Mouse (Mus musculus): ENCODE data around the gene Atp2c2. TPM values are rescaled to one million over a fixed set of nuclear protein-coding genes. Genes with fewer than 3 reads are reported as not detected.
A peak's percentile ranks its signal among the peaks of the same experiment; 100 is the strongest.

Gene Atp2c2
- polyA plus RNA-seq, 1 experiment from 2014 or later: 10.8 TPM

GRCm38 (mm10) chr8:119791804-119792704 lies 92.2 kb downstream of the Atp2c2 start:
- no peaks in the 10 kb centered on the region for H3K36me3 ChIP-seq (ENCODE audit: control insufficient read depth, insufficient read depth, low read length)
- 35% methylated on average over 16 of the region's 16 CpGs for WGBS
- H3K27ac ChIP-seq (ENCODE audit: low read length): peak overlapping the region; percentile 92
- H3K9ac ChIP-seq (ENCODE audit: low read length): peak overlapping the region; percentile 54
- no peak overlapping the region for H3K4me3 ChIP-seq (replicated peaks; ENCODE audit: low read length)
- H3K27me3 ChIP-seq (ENCODE audit: control insufficient read depth, insufficient read depth, low read length): no peaks in the 10 kb centered on the region
- no peak overlapping the region for H3K4me2 ChIP-seq (ENCODE audit: low read depth, low read length)
- no peaks in the 10 kb centered on the region for H3K9me3 ChIP-seq (replicated peaks; ENCODE audit: control insufficient read depth, low read length)
- peak; percentile 52; the same call in 1 of the 2 replicates for ATAC-seq (ENCODE audit: insufficient read depth, low FRiP score)
- H3K4me1 ChIP-seq (ENCODE audit: control insufficient read depth, insufficient read depth, low read length): peaks cover 10% of the 10 kb centered on the region

GRCm38 (mm10) chr8:119794689-119795088 lies 94.9 kb downstream of the Atp2c2 start:
- WGBS: 55% methylated on average over 7 of the region's 7 CpGs

GRCm38 (mm10) chr8:119795651-119796050 lies 95.8 kb downstream of the Atp2c2 start:
- Histone ChIP-seq H3K36me3 (ENCODE audit: control insufficient read depth, insufficient read depth, low read length) (no peaks in the 10 kb centered on the region), H3K27me3 (ENCODE audit: control insufficient read depth, insufficient read depth, low read length) (no peaks in the 10 kb centered on the region), H3K4me3 (replicated peaks; ENCODE audit: low read length) (no peak overlapping the region), H3K27ac (ENCODE audit: low read length) (no peak overlapping the region), H3K4me1 (ENCODE audit: control insufficient read depth, insufficient read depth, low read length) (peaks cover 16% of the 10 kb centered on the region), H3K9ac (ENCODE audit: low read length) (no peak overlapping the region), H3K4me2 (ENCODE audit: low read depth, low read length) (no peak overlapping the region), H3K9me3 (replicated peaks; ENCODE audit: control insufficient read depth, low read length) (no peaks in the 10 kb centered on the region)
- no peak for ATAC-seq (ENCODE audit: insufficient read depth, low FRiP score)
- 66% methylated on average over 3 of the region's 3 CpGs for WGBS

More at GRCm38 (mm10) chr8:119794689-119795088, 94.9 kb downstream of the Atp2c2 start:
- no peak overlapping the region for H3K27ac ChIP-seq (ENCODE audit: low read length)
- no peak for ATAC-seq (ENCODE audit: insufficient read depth, low FRiP score)
- no peaks in the 10 kb centered on the region for H3K36me3 ChIP-seq (ENCODE audit: control insufficient read depth, insufficient read depth, low read length)
- H3K4me3 ChIP-seq (replicated peaks; ENCODE audit: low read length): no peak overlapping the region
- H3K4me2 ChIP-seq (ENCODE audit: low read depth, low read length): no peak overlapping the region
- H3K27me3 ChIP-seq (ENCODE audit: control insufficient read depth, insufficient read depth, low read length): no peaks in the 10 kb centered on the region
- no peak overlapping the region for H3K9ac ChIP-seq (ENCODE audit: low read length)
- H3K9me3 ChIP-seq (replicated peaks; ENCODE audit: control insufficient read depth, low read length): no peaks in the 10 kb centered on the region
- peaks cover 16% of the 10 kb centered on the region for H3K4me1 ChIP-seq (ENCODE audit: control insufficient read depth, insufficient read depth, low read length)

GRCm38 (mm10) chr8:119798170-119798964 lies 98.6 kb downstream of the Atp2c2 start:
- ATAC-seq (ENCODE audit: insufficient read depth, low FRiP score): peak; percentile 71
- Histone ChIP-seq H3K9me3 (replicated peaks; ENCODE audit: control insufficient read depth, low read length) (no peaks in the 10 kb centered on the region), H3K4me1 (ENCODE audit: control insufficient read depth, insufficient read depth, low read length) (peaks cover 7% of the 10 kb centered on the region), H3K4me2 (ENCODE audit: low read depth, low read length) (peak overlapping the region; percentile 36; the same call in 1 of the 2 replicates), H3K36me3 (ENCODE audit: control insufficient read depth, insufficient read depth, low read length) (no peaks in the 10 kb centered on the region), H3K27ac (ENCODE audit: low read length) (peak overlapping the region; percentile 66; the same call in 1 of the 2 replicates), H3K9ac (ENCODE audit: low read length) (peak overlapping the region; percentile 32), H3K4me3 (replicated peaks; ENCODE audit: low read length) (peak overlapping the region; percentile 21), H3K27me3 (ENCODE audit: control insufficient read depth, insufficient read depth, low read length) (no peaks in the 10 kb centered on the region)
- 9% methylated on average over 15 of the region's 15 CpGs for WGBS

- peaks cover 7% of the 10 kb centered on the region for H3K4me1 ChIP-seq (ENCODE audit: control insufficient read depth, insufficient read depth, low read length)
- ATAC-seq (ENCODE audit: insufficient read depth, low FRiP score): no peak
- peak overlapping the region; percentile 32; the same call in 1 of the 2 replicates for H3K9ac ChIP-seq (ENCODE audit: low read length)
- peak overlapping the region; percentile 36; the same call in 1 of the 2 replicates for H3K4me2 ChIP-seq (ENCODE audit: low read depth, low read length)
- 61% methylated on average over 2 of the region's 2 CpGs for WGBS
- no peaks in the 10 kb centered on the region for H3K9me3 ChIP-seq (replicated peaks; ENCODE audit: control insufficient read depth, low read length)
- H3K4me3 ChIP-seq (replicated peaks; ENCODE audit: low read length): no peak overlapping the region
- no peaks in the 10 kb centered on the region for H3K36me3 ChIP-seq (ENCODE audit: control insufficient read depth, insufficient read depth, low read length)
- no peak overlapping the region for H3K27ac ChIP-seq (ENCODE audit: low read length)
- H3K27me3 ChIP-seq (ENCODE audit: control insufficient read depth, insufficient read depth, low read length): no peaks in the 10 kb centered on the region
Measured at GRCm38 (mm10) chr8:119798965-119799264, 99.1 kb downstream of the Atp2c2 start.

- Histone ChIP-seq H3K27me3 (ENCODE audit: control insufficient read depth, insufficient read depth, low read length) (no peaks in the 10 kb centered on the region), H3K4me3 (replicated peaks; ENCODE audit: low read length) (no peak overlapping the region), H3K36me3 (ENCODE audit: control insufficient read depth, insufficient read depth, low read length) (no peaks in the 10 kb centered on the region), H3K4me2 (ENCODE audit: low read depth, low read length) (no peak overlapping the region), H3K9me3 (replicated peaks; ENCODE audit: control insufficient read depth, low read length) (no peaks in the 10 kb centered on the region), H3K9ac (ENCODE audit: low read length) (no peak overlapping the region), H3K4me1 (ENCODE audit: control insufficient read depth, insufficient read depth, low read length) (peaks cover 7% of the 10 kb centered on the region), H3K27ac (ENCODE audit: low read length) (no peak overlapping the region)
- ATAC-seq (ENCODE audit: insufficient read depth, low FRiP score): no peak
- WGBS: 27% methylated on average over 4 of the region's 4 CpGs
Measured at GRCm38 (mm10) chr8:119801168-119801567, 101.4 kb downstream of the Atp2c2 start.

- Histone ChIP-seq H3K9me3 (replicated peaks; ENCODE audit: control insufficient read depth, low read length) (no peaks in the 10 kb centered on the region), H3K27ac (ENCODE audit: low read length) (no peak overlapping the region), H3K4me3 (replicated peaks; ENCODE audit: low read length) (no peak overlapping the region), H3K9ac (ENCODE audit: low read length) (no peak overlapping the region), H3K36me3 (ENCODE audit: control insufficient read depth, insufficient read depth, low read length) (no peaks in the 10 kb centered on the region), H3K27me3 (ENCODE audit: control insufficient read depth, insufficient read depth, low read length) (no peaks in the 10 kb centered on the region), H3K4me1 (ENCODE audit: control insufficient read depth, insufficient read depth, low read length) (peaks cover 10% of the 10 kb centered on the region), H3K4me2 (ENCODE audit: low read depth, low read length) (no peak overlapping the region)
- ATAC-seq (ENCODE audit: insufficient read depth, low FRiP score): no peak
- WGBS: 89% methylated on average over 1 of the region's 1 CpGs
Measured at GRCm38 (mm10) chr8:119802592-119802991, 102.8 kb downstream of the Atp2c2 start.

- Histone ChIP-seq H3K4me1 (ENCODE audit: control insufficient read depth, insufficient read depth, low read length) (peaks cover 3% of the 10 kb centered on the region; the same call in 1 of the 2 replicates), H3K9me3 (replicated peaks; ENCODE audit: control insufficient read depth, low read length) (no peaks in the 10 kb centered on the region), H3K4me3 (replicated peaks; ENCODE audit: low read length) (no peak overlapping the region), H3K9ac (ENCODE audit: low read length) (no peak overlapping the region), H3K27ac (ENCODE audit: low read length) (peak overlapping the region; percentile 4; the same call in 1 of the 2 replicates), H3K27me3 (ENCODE audit: control insufficient read depth, insufficient read depth, low read length) (no peaks in the 10 kb centered on the region), H3K36me3 (ENCODE audit: control insufficient read depth, insufficient read depth, low read length) (0 out of 2 replicates have a peak, but pooled peaks cover 4% of the 10 kb centered on the region), H3K4me2 (ENCODE audit: low read depth, low read length) (no peak overlapping the region)
- no peak for ATAC-seq (ENCODE audit: insufficient read depth, low FRiP score)
- 49% methylated on average over 8 of the region's 8 CpGs for WGBS
Measured at GRCm38 (mm10) chr8:119805275-119805674, 105.5 kb downstream of the Atp2c2 start.
